Mouse (Mus musculus) adrenal gland, postnatal 10 days (tissue): ENCODE data around the gene Grin2b. TPM values are rescaled to one million over a fixed set of nuclear protein-coding genes. Genes with fewer than 3 reads are reported as not detected.
"Not testable (repeated sequence)": the region's sequence is repeated elsewhere in the genome, so short reads cannot be mapped to it uniquely, and the experiment has no call there.

Experiments
- DNase-seq: peaks from one replicate; pipeline ENCODE4 v3.0.0; 2021; ENCODE audit warnings: mixed read lengths
- total RNA-seq, 2 experiments: library from RNA; stranded (reverse); gene quantifications; 2 replicates each; pipeline ENCODE4 v1.2.3; 2021

The Grin2b gene
- total RNA-seq, 2 experiments from 2014 or later, result 0.27 to 0.55 TPM

GRCm38 (mm10) chr6:135904391-135904790 lies 268.9 kb downstream of the Grin2b start:
- DNase-seq, result no peak

- DNase-seq, result no peak
Observed at GRCm38 (mm10) chr6:135900410-135900809, 272.9 kb downstream of the Grin2b start.

- DNase-seq, result no peak
Observed at GRCm38 (mm10) chr6:135899225-135899624, 274.1 kb downstream of the Grin2b start.

- no peak for DNase-seq
Observed at GRCm38 (mm10) chr6:135894793-135895228, 278.5 kb downstream of the Grin2b start.

GRCm38 (mm10) chr6:135882611-135883010 lies 290.7 kb downstream of the Grin2b start:
- no peak for DNase-seq

- DNase-seq, result no peak
Observed at GRCm38 (mm10) chr6:135876163-135876726, 297.1 kb downstream of the Grin2b start.

- no peak for DNase-seq
Observed at GRCm38 (mm10) chr6:135874626-135875025, 298.7 kb downstream of the Grin2b start.

GRCm38 (mm10) chr6:135865832-135866231 lies 307.5 kb downstream of the Grin2b start:
- no peak for DNase-seq

- no peak for DNase-seq
Observed at GRCm38 (mm10) chr6:135863965-135864364, 309.3 kb downstream of the Grin2b start.

GRCm38 (mm10) chr6:135859502-135859901 lies 313.8 kb downstream of the Grin2b start:
- no peak for DNase-seq

- no peak for DNase-seq
Observed at GRCm38 (mm10) chr6:135854173-135854591, 319.1 kb downstream of the Grin2b start.

- no peak for DNase-seq
Observed at GRCm38 (mm10) chr6:135843755-135844154, 329.6 kb downstream of the Grin2b start.

GRCm38 (mm10) chr6:135836353-135836752 lies 337.0 kb downstream of the Grin2b start:
- no peak for DNase-seq

- DNase-seq, result no peak
Observed at GRCm38 (mm10) chr6:135833542-135833941, 339.8 kb downstream of the Grin2b start.

GRCm38 (mm10) chr6:135832041-135832440 lies 341.3 kb downstream of the Grin2b start:
- DNase-seq, result no peak

GRCm38 (mm10) chr6:135831032-135831431 lies 342.3 kb downstream of the Grin2b start:
- no peak for DNase-seq

GRCm38 (mm10) chr6:135829458-135829857 lies 343.9 kb downstream of the Grin2b start:
- DNase-seq, result no peak

GRCm38 (mm10) chr6:135828976-135829375 lies 344.3 kb downstream of the Grin2b start:
- no peak for DNase-seq

- DNase-seq, result peak; percentile 60
Observed at GRCm38 (mm10) chr6:135827942-135828341, 345.4 kb downstream of the Grin2b start.

- DNase-seq, result no peak
Observed at GRCm38 (mm10) chr6:135827317-135827716, 346.0 kb downstream of the Grin2b start.

GRCm38 (mm10) chr6:135826776-135827175 lies 346.5 kb downstream of the Grin2b start:
- not testable (repeated sequence) for DNase-seq

GRCm38 (mm10) chr6:135817391-135817790 lies 355.9 kb downstream of the Grin2b start:
- no peak for DNase-seq

- DNase-seq, result no peak
Observed at GRCm38 (mm10) chr6:135813755-135814154, 359.6 kb downstream of the Grin2b start.

- DNase-seq, result no peak
Observed at GRCm38 (mm10) chr6:135805436-135805835, 367.9 kb downstream of the Grin2b start.

GRCm38 (mm10) chr6:135799949-135800348 lies 373.4 kb downstream of the Grin2b start:
- DNase-seq, result no peak
